Mouse (Mus musculus): ENCODE data around the gene Slc25a34.

Gene Slc25a34

GRCm38 (mm10) chr4:141623666-141624065, at the start of gene Slc25a34:
Slc25a34 (minus strand) TSS chr4:141623821.
- peak; percentile 90 to 94 for DNase-seq

GRCm38 (mm10) chr4:141672325-141672724, 48.7 kb upstream of the Slc25a34 start:
- DNase-seq: peak; percentile 27 to 49

- no peak for DNase-seq
These were observed 47.8 kb upstream of the Slc25a34 start for GRCm38 (mm10) chr4:141671389-141671788.

GRCm38 (mm10) chr4:141669898-141670712, 46.5 kb upstream of the Slc25a34 start:
- peak; percentile 16 to 25 for DNase-seq

- no peak for DNase-seq
These were observed 41.2 kb upstream of the Slc25a34 start, which contains the start of gene Plekhm2 for GRCm38 (mm10) chr4:141664799-141665198. Plekhm2 (minus strand) TSS chr4:141664899.

GRCm38 (mm10) chr4:141664011-141664745, 40.6 kb upstream of the Slc25a34 start:
- peak; percentile 62 to 70 for DNase-seq

- DNase-seq: no peak
These were observed 39.7 kb upstream of the Slc25a34 start for GRCm38 (mm10) chr4:141663122-141663931.

- no peak for DNase-seq
These were observed 37.3 kb upstream of the Slc25a34 start for GRCm38 (mm10) chr4:141660884-141661283.

GRCm38 (mm10) chr4:141659739-141660138, 36.1 kb upstream of the Slc25a34 start:
- no peak for DNase-seq

GRCm38 (mm10) chr4:141658846-141659484, 35.3 kb upstream of the Slc25a34 start:
- DNase-seq: no peak

- no peak for DNase-seq
These were observed 33.3 kb upstream of the Slc25a34 start for GRCm38 (mm10) chr4:141656932-141657331.

GRCm38 (mm10) chr4:141655908-141656608, 32.4 kb upstream of the Slc25a34 start:
- no peak for DNase-seq

GRCm38 (mm10) chr4:141654509-141654908, 30.9 kb upstream of the Slc25a34 start:
- DNase-seq: no peak

- DNase-seq: no peak
These were observed 30.2 kb upstream of the Slc25a34 start for GRCm38 (mm10) chr4:141653813-141654212.

- DNase-seq: no peak
These were observed 29.4 kb upstream of the Slc25a34 start for GRCm38 (mm10) chr4:141653044-141653443.

- DNase-seq: no peak
These were observed 28.3 kb upstream of the Slc25a34 start for GRCm38 (mm10) chr4:141651944-141652343.

- no peak for DNase-seq
These were observed 27.7 kb upstream of the Slc25a34 start for GRCm38 (mm10) chr4:141651286-141651685.

GRCm38 (mm10) chr4:141649244-141649643, 25.6 kb upstream of the Slc25a34 start:
- no peak for DNase-seq

GRCm38 (mm10) chr4:141648262-141648661, 24.6 kb upstream of the Slc25a34 start:
- DNase-seq: no peak

GRCm38 (mm10) chr4:141647187-141647586, 23.6 kb upstream of the Slc25a34 start:
- DNase-seq: no peak

- no peak for DNase-seq
These were observed 22.4 kb upstream of the Slc25a34 start for GRCm38 (mm10) chr4:141645988-141646387.

Data from kidney, adult 8-10 months (tissue).